Mouse (Mus musculus) liver, adult 2 months (tissue): ENCODE results near the gene Rftn2.

ENCODE experiments used
- CTCF ChIP-seq: fragments of 200-500 bp; IDR thresholded peaks from 2 replicates; pipeline ENCODE4 v1.5.1; 2011; ENCODE audit warnings: low read depth, low read length, control low read depth
- POLR2A ChIP-seq: fragments of 200-500 bp; IDR thresholded peaks from 2 replicates; pipeline ENCODE4 v1.6.1; 2011; ENCODE audit warnings: low read length, control low read depth; ENCODE audit not compliant: insufficient read depth; ENCODE audit errors: extremely low read depth

DNA sequence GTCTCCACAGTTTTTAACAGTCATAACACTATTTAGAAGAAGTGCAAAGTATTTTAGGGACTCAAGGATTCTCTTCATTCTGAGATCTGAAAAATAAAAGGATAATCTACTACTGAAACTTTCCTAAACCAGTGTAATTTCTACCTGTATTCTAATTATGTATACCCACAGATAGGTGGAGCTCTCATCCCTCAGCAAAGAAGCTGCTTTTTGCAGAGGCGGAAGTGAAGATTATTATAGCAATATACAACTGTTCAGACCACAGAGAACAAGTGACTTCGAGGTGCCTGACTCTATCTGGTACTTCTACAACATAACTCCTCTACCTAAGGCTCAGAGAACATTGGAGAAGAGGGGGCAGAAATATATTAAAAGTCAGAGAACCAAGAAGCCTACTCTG, 38.9 kb upstream of the Rftn2 start:
- no peak for TF ChIP-seq CTCF
- TF ChIP-seq POLR2A: no peak
